Mouse (Mus musculus) mammary gland, adult 2 months (tissue): ENCODE results near the gene Pon3. TPM values are rescaled to one million over a fixed set of nuclear protein-coding genes. Genes with fewer than 3 reads are reported as not detected.

Experiments used
- polyA plus RNA-seq: library from polyadenylated mRNA; depleted of rRNA; stranded (reverse); fragments of >200 nt; gene quantifications from 2 replicates; pipeline ENCODE4 v1.2.3, GENCODE M21; 2012; ENCODE audit warnings: low replicate concordance; rRNA removed

The Pon3 gene
- polyA plus RNA-seq = 16.0 and 47.4 TPM in 2 replicates

GRCm38 (mm10) chr6:5255722-5256451 lies at the start of gene Pon3:
Gene Pon3 (minus strand): TSS chr6:5256286.

DNA sequence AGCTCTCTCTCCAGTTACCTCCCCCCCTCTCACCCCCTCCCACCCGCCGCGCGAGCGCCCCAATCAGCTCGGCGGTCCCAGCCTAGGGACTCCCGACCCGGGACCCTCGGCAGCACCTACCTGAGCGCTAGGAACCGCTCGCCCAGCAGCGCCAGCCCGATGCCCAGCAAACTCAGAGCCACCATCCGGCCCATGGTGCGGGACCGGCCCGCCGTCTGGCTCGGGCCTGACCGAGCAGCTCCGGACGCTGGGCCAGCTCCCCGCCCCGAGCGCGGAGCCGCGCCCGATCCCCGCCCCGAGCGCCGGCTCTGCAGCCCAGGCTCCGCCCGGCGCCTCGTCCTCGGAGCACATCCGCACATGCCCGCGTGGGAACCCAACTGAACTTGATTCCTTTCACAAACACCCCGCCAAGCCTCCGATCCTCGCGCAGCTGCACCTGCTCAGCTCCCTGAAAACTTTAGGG lies 42.0 kb upstream of the Pon3 start, which contains the start of gene Pon2:
Pon2 (minus strand) TSS at position 364 of the 463 bp plus-strand sequence.

DNA sequence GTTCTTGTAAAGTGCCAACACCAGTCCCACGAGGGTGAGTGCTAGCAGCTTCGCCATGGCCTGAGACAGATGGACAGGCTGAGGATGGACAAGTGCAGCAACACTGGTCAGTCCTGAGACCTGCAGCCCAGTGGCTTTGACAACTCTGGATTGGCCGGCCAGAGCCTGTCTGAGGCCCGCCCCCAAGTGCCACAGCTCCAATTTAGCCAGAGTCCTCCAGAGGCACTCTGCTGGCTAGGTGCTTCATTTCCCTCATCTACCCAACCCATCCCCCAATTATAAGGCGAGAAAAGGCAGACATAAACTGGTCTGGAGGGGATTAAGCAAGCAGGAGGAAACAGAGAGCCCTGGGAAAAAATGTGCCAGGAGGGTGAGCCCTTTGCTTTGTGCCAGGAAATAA lies 62.4 kb downstream of the Pon3 start, which contains the start of gene Pon1:
Pon1 (minus strand) TSS at position 254 of the 400 bp plus-strand sequence.

Other genes starting within 250 kb of the Pon3 start
- gene Pon1, start 62.3 kb downstream of the Pon3 start, polyA plus RNA-seq = 3.6 and 6.8 TPM in 2 replicates
- 14.0 and 24.2 TPM in 2 replicates for gene Pon2, start 42.2 kb upstream of the Pon3 start, polyA plus RNA-seq
- 0.55 and 1.6 TPM in 2 replicates for gene Asb4, start 127.1 kb upstream of the Pon3 start, polyA plus RNA-seq
- 86.1 and 195 TPM in 2 replicates for gene Pdk4, start 240.0 kb upstream of the Pon3 start, polyA plus RNA-seq